Mouse (Mus musculus): ENCODE results near the gene Nhsl1. TPM values are rescaled to one million over a fixed set of nuclear protein-coding genes. Genes with fewer than 3 reads are reported as not detected.
"Not testable (repeated sequence)": the region's sequence is repeated elsewhere in the genome, so short reads cannot be mapped to it uniquely, and the experiment has no call there.

Gene Nhsl1
- polyA plus RNA-seq, 1 experiment from 2014 or later = 11.6 TPM

GRCm38 (mm10) chr10:18545813-18546235 lies 227.0 kb downstream of the Nhsl1 start, which contains the start of gene Hebp2:
Gene Hebp2, minus strand, starts transcription at chr10:18546076.
- DNase-seq (ENCODE audit: extremely low spot score, low spot score) = peak; percentile 88
- Histone ChIP-seq H3K4me1 (peaks cover 24% of the 10 kb centered on the region), H3K36me3 (replicated peaks) (no peaks in the 10 kb centered on the region), H3K4me3 (peak within 1 kb of the TSS; percentile 66), H3K27me3 (ENCODE audit: poor library complexity, severe bottlenecking) (peaks cover 21% of the 10 kb centered on the region), H3K9me3 (no peaks in the 10 kb centered on the region), H3K27ac (peak within 1 kb of the TSS; percentile 85)
- WGBS = under 1% methylated on average over 22 of the region's 22 CpGs

- DNase-seq (ENCODE audit: extremely low spot score, low spot score) = no peak
- Histone ChIP-seq H3K4me3 (no peak overlapping the region), H3K27me3 (ENCODE audit: poor library complexity, severe bottlenecking) (peaks cover 21% of the 10 kb centered on the region), H3K27ac (no peak overlapping the region), H3K4me1 (peaks cover 24% of the 10 kb centered on the region), H3K36me3 (replicated peaks) (no peaks in the 10 kb centered on the region), H3K9me3 (no peaks in the 10 kb centered on the region)
- 89% methylated on average over 4 of the region's 4 CpGs for WGBS
These were observed 228.6 kb downstream of the Nhsl1 start for GRCm38 (mm10) chr10:18547381-18547780.

DNA sequence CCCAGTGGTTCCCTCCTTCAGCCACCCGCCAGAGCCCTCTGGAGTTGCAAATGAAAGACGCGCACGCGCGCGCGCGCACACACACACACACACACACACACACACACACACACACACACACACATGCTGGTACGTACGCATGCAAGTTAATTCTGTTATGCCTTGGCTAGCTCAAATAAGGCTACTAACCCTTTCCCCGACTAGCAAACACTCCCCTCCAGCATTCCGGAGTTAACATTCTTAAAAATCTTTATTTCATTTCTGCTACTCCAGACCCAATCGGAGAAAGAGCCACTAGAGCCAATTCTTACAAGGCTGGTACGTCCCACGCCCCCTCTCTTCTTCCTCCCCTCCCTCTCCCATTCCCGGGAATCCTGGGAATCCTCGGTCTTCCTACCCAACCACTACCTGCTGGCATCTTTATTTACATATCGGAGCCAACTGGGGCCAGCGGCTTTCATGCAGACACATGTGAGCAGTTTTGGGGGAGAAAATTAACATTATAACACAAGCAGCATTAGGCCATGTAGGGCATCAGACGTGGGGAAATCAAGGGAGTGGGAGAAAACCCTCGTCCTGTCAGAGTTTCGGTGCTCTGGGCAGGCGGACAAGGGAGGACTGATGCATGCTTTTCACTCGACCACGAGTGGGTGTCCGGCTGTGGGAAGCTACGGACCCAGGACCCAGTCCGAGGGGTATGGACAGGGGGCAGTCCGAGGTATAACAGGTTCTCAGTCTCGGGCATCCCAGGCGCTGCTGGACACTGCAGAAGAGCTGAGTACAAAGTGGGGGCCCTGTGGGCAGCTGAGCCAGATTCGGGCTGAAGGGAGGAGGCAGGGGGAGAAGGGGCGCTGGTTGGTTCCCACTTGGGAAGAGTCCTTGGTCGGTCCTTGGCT lies 230.8 kb downstream of the Nhsl1 start:
- Histone ChIP-seq H3K4me1 (peaks cover 24% of the 10 kb centered on the region), H3K27me3 (ENCODE audit: poor library complexity, severe bottlenecking) (peaks cover 21% of the 10 kb centered on the region), H3K27ac (peak overlapping the region; percentile 71), H3K36me3 (replicated peaks) (no peaks in the 10 kb centered on the region), H3K9me3 (no peaks in the 10 kb centered on the region), H3K4me3 (peak overlapping the region; percentile 58)
- 2% methylated on average over 35 of the region's 35 CpGs for WGBS
- peak; percentile 71 for DNase-seq (ENCODE audit: extremely low spot score, low spot score)

GRCm38 (mm10) chr10:18559076-18559475 lies 240.3 kb downstream of the Nhsl1 start:
- 86% methylated on average over 9 of the region's 9 CpGs for WGBS
- not testable (repeated sequence) for H3K27me3 ChIP-seq (ENCODE audit: poor library complexity, severe bottlenecking); H3K4me3 ChIP-seq; H3K4me1 ChIP-seq; H3K27ac ChIP-seq; DNase-seq (ENCODE audit: extremely low spot score, low spot score); H3K9me3 ChIP-seq; H3K36me3 ChIP-seq (replicated peaks)

- 55% methylated on average over 5 of the region's 5 CpGs for WGBS
- Histone ChIP-seq H3K27ac (no peak overlapping the region), H3K4me1 (no peaks in the 10 kb centered on the region), H3K36me3 (replicated peaks) (no peaks in the 10 kb centered on the region), H3K9me3 (no peaks in the 10 kb centered on the region), H3K27me3 (ENCODE audit: poor library complexity, severe bottlenecking) (no peaks in the 10 kb centered on the region), H3K4me3 (no peak overlapping the region)
- no peak for DNase-seq (ENCODE audit: extremely low spot score, low spot score)
These were observed 242.7 kb downstream of the Nhsl1 start for GRCm38 (mm10) chr10:18561445-18561844.

DNA sequence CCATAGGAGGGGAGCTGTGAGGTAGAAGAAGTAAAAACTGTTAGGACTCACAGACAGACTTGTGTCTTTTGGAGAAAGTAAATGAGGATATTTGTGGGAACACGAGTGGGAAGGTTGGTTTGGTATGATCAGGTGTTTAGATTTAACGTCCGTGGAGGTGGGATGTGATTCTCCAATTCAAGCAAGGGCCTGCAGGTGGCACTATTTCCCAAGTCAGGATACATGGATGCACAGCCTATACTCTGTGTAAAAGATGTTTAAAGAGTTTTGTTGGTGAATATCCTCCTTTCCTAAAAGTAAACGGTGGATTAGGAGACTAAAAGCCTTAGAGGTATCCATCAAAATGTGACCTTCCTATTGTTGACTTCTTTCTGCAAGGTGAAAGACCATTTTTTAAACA lies 244.2 kb downstream of the Nhsl1 start:
- Histone ChIP-seq H3K36me3 (replicated peaks) (no peaks in the 10 kb centered on the region), H3K4me3 (no peak overlapping the region), H3K9me3 (no peaks in the 10 kb centered on the region), H3K27me3 (ENCODE audit: poor library complexity, severe bottlenecking) (no peaks in the 10 kb centered on the region), H3K27ac (no peak overlapping the region), H3K4me1 (no peaks in the 10 kb centered on the region)
- peak; percentile 28 for DNase-seq (ENCODE audit: extremely low spot score, low spot score)
- 13% methylated on average over 4 of the region's 4 CpGs for WGBS

GRCm38 (mm10) chr10:18572581-18572980 lies 253.8 kb downstream of the Nhsl1 start:
- Histone ChIP-seq H3K27ac (no peak overlapping the region), H3K27me3 (ENCODE audit: poor library complexity, severe bottlenecking) (no peaks in the 10 kb centered on the region), H3K4me3 (no peak overlapping the region), H3K4me1 (no peaks in the 10 kb centered on the region), H3K36me3 (replicated peaks) (no peaks in the 10 kb centered on the region), H3K9me3 (no peaks in the 10 kb centered on the region)
- no peak for DNase-seq (ENCODE audit: extremely low spot score, low spot score)
- WGBS = 46% methylated on average over 2 of the region's 2 CpGs

Other genes starting within 250 kb of the Nhsl1 start
- 0.31 and 0.49 TPM in 2 replicates for gene Ect2l, start 108.1 kb upstream of the Nhsl1 start, polyA plus RNA-seq (2016; fragmentation: Nextera tagmentation; extraction: Ambion mirVana)
- 6.3 and 7.8 TPM in 2 replicates for gene Ccdc28a, start 84.0 kb upstream of the Nhsl1 start, polyA plus RNA-seq (2016; fragmentation: Nextera tagmentation; extraction: Ambion mirVana)
- 14.9 and 15.7 TPM in 2 replicates for gene Hebp2, start 227.1 kb downstream of the Nhsl1 start, polyA plus RNA-seq (2016; fragmentation: Nextera tagmentation; extraction: Ambion mirVana)

Data from forebrain, embryonic 10.5 days (tissue).